Mouse (Mus musculus) cortical plate, adult 2 months (tissue): Measurements from ENCODE around the gene Kif23.

ENCODE experiments used
- CTCF ChIP-seq: fragments of 200-500 bp; IDR thresholded peaks from 2 replicates; pipeline ENCODE4 v1.5.1; 2011; ENCODE audit warnings: mild to moderate bottlenecking, control low read depth, low read length; ENCODE audit not compliant: insufficient read depth; ENCODE audit errors: extremely low read depth
- POLR2A ChIP-seq: fragments of 200-500 bp; IDR thresholded peaks from 2 replicates; pipeline ENCODE4 v1.6.1; 2011; ENCODE audit warnings: mild to moderate bottlenecking, low read length, control low read depth; ENCODE audit not compliant: insufficient read depth; ENCODE audit errors: extremely low read depth

- TF ChIP-seq POLR2A (no peak), CTCF (no peak)
Measured at GRCm38 (mm10) chr9:61911300-61912128, 35.1 kb downstream of the Kif23 start.
